Mouse (Mus musculus) neural tube, embryonic 13.5 days (tissue): ENCODE data around the gene Gga3. TPM values are rescaled to one million over a fixed set of nuclear protein-coding genes. Genes with fewer than 3 reads are reported as not detected.

Experiments used
- ATAC-seq: fragments of 200-750 bp; cut with Nextera tagmentation; 2 replicates; pipeline ENCODE4 v1.8.0; 2017; ENCODE audit warnings: low read depth, mild to moderate bottlenecking, moderate TSS enrichment, moderate library complexity
- H3K27ac ChIP-seq: fragments of 300-500 bp; sonication (generic); replicated peaks from 2 replicates; pipeline ENCODE4 v1.5.1; 2015; ENCODE audit warnings: moderate library complexity, mild to moderate bottlenecking, inconsistent platforms
- H3K27me3 ChIP-seq: fragments of 300-500 bp; sonication (generic); 2 replicates; pipeline ENCODE4 v1.6.1; 2015; ENCODE audit warnings: mild to moderate bottlenecking, inconsistent platforms
- H3K36me3 ChIP-seq: fragments of 300-500 bp; sonication (generic); 2 replicates; pipeline ENCODE4 v1.6.1; 2015; ENCODE audit warnings: mild to moderate bottlenecking, inconsistent platforms
- H3K4me1 ChIP-seq: fragments of 300-500 bp; sonication (generic); replicated peaks from 2 replicates; pipeline ENCODE4 v1.6.1; 2015; ENCODE audit warnings: inconsistent platforms
- H3K4me2 ChIP-seq: fragments of 300-500 bp; sonication (generic); 2 replicates; pipeline ENCODE4 v1.6.1; 2015; ENCODE audit warnings: inconsistent platforms, mild to moderate bottlenecking, moderate library complexity
- H3K4me3 ChIP-seq: fragments of 300-500 bp; sonication (generic); 2 replicates; pipeline ENCODE4 v1.5.1; 2015; ENCODE audit warnings: mild to moderate bottlenecking, inconsistent platforms
- H3K9ac ChIP-seq: fragments of 300-500 bp; sonication (generic); 2 replicates; pipeline ENCODE4 v1.6.1; 2015; ENCODE audit warnings: moderate library complexity, mild to moderate bottlenecking, inconsistent platforms
- H3K9me3 ChIP-seq: fragments of 300-500 bp; sonication (generic); 2 replicates; pipeline ENCODE4 v1.6.1; 2016; ENCODE audit warnings: inconsistent platforms
- WGBS: fragments of 180-500 bp; shearing (Covaris S2); methylation state at CpG from one replicate; pipeline ENCODE4 v1.1.7; 2015; 5-methylcytosine and 5-hydroxymethylcytosine counted together
- polyA plus RNA-seq: library from polyadenylated mRNA; unstranded; fragments of >200 nt; fragmentation: Nextera tagmentation; extraction: Ambion mirVana; gene quantifications from 2 replicates; pipeline ENCODE4 v1.2.1, GENCODE M21; 2015

The Gga3 gene
- polyA plus RNA-seq, 1 experiment from 2014 or later: 36.4 TPM

GRCm38 (mm10) chr11:115616371-115616770 is 12.5 kb upstream of the Gga3 start:
- Histone ChIP-seq H3K4me1 (peaks cover 21% of the 10 kb centered on the region), H3K9me3 (no peaks in the 10 kb centered on the region), H3K9ac (no peak overlapping the region), H3K4me2 (no peak overlapping the region), H3K4me3 (no peak overlapping the region), H3K27me3 (peaks cover 5% of the 10 kb centered on the region; the same call in 1 of the 2 replicates), H3K36me3 (peaks cover 63% of the 10 kb centered on the region), H3K27ac (no peak overlapping the region)
- WGBS: 96% methylated on average over 7 of the region's 7 CpGs
- ATAC-seq: no peak

GRCm38 (mm10) chr11:115615875-115616274 is 12.0 kb upstream of the Gga3 start:
- Histone ChIP-seq H3K4me3 (no peak overlapping the region), H3K27ac (no peak overlapping the region), H3K4me1 (peaks cover 21% of the 10 kb centered on the region), H3K27me3 (peaks cover 5% of the 10 kb centered on the region; the same call in 1 of the 2 replicates), H3K36me3 (peaks cover 58% of the 10 kb centered on the region), H3K4me2 (no peak overlapping the region), H3K9me3 (no peaks in the 10 kb centered on the region), H3K9ac (no peak overlapping the region)
- 92% methylated on average over 6 of the region's 6 CpGs for WGBS
- no peak for ATAC-seq

DNA sequence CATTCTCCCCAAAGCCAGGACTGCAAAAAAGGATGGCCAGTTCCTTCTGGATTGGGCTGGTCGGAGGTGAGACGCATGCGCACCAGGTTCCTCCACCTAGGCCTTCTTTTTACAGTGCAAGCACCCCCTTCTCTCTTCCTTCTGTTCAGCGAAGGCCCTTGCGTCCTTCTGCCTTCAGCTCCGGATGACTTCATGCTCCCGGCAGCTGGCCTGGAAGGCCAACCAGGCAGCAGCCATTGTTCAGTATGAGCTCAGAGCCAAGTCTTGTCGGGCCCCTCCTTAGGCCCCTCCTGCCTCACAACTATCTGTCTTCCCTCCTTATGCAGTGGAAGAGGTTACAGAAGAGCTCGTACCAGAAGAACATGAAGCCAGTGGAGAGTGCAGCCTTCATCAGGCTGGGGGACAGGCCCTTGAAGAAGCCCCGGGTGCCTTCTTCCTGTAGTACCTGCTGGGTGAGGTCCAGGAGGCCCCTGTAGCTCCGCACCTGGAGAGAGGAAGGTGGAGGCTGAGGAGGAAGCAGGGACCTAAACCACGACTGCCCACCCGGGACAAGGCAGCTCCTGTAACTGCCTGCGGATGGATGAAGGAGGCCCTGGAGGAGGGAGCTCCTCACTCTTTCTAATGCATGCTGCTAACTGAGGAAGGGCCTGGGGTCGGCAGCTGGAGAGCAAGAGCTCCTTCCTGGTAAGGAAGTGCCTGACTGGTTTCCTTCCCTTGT is 11.4 kb upstream of the Gga3 start:
- Histone ChIP-seq H3K9me3 (no peaks in the 10 kb centered on the region), H3K27ac (no peak overlapping the region), H3K4me1 (peaks cover 21% of the 10 kb centered on the region), H3K4me3 (no peak overlapping the region), H3K4me2 (no peak overlapping the region), H3K36me3 (peaks cover 51% of the 10 kb centered on the region), H3K27me3 (peaks cover 5% of the 10 kb centered on the region; the same call in 1 of the 2 replicates), H3K9ac (no peak overlapping the region)
- no peak for ATAC-seq
- WGBS: 86% methylated on average over 15 of the region's 15 CpGs

DNA sequence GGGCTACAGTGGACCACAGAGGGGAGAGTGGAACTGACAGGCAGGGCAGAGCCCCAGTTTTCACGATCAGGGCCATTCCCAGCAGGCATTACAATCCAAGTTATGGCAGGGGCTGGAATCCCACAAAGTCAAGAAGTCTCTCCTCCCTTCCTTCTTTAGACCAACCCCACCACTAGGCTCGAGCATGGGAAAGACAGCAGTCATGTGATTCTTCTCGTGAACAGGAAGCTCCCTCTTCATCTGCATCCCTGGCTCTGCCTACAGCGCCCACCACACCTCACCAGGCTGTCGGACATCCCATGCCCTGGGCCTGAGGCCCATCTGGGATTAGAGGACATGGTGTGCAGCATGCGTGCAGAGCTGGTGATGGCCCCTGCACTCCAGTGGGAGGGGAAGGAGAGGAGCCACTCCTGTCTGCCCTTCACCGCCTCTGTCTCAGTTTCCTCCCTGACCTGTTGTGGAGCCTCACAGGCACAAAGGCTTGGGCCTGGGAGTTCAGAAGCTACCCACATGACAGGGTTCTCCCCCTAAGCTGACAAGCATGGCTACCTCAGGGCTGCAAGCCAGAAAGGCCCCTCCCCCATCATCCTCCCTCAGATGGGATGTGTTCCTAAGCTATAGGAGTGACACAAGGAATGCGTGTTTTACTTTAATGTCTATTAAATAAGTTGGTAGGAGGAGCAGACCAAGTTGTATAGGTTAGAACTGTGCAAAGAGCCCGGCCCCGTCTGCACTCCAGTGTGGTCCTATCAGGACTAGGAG is 10.7 kb upstream of the Gga3 start:
- no peak for ATAC-seq
- WGBS: 92% methylated on average over 10 of the region's 10 CpGs
- no peak overlapping the region for H3K9ac ChIP-seq

GRCm38 (mm10) chr11:115613138-115613945 is 9.5 kb upstream of the Gga3 start:
- ATAC-seq: no peak
- H3K27me3 ChIP-seq: peaks cover 5% of the 10 kb centered on the region; the same call in 1 of the 2 replicates
- H3K4me3 ChIP-seq: peak overlapping the region; percentile 64
- peak overlapping the region; percentile 91 for H3K4me2 ChIP-seq
- peaks cover 21% of the 10 kb centered on the region for H3K4me1 ChIP-seq
- peaks cover 51% of the 10 kb centered on the region for H3K36me3 ChIP-seq
- peak overlapping the region; percentile 77; the same call in 1 of the 2 replicates for H3K27ac ChIP-seq
- peak overlapping the region; percentile 79 for H3K9ac ChIP-seq
- under 1% methylated on average over 16 of the region's 16 CpGs for WGBS
- no peaks in the 10 kb centered on the region for H3K9me3 ChIP-seq

More for the DNA sequence above, 10.7 kb upstream of the Gga3 start:
- Histone ChIP-seq H3K4me1 (peaks cover 21% of the 10 kb centered on the region), H3K4me3 (no peak overlapping the region), H3K36me3 (peaks cover 50% of the 10 kb centered on the region), H3K27me3 (peaks cover 5% of the 10 kb centered on the region; the same call in 1 of the 2 replicates), H3K27ac (no peak overlapping the region), H3K4me2 (no peak overlapping the region), H3K9me3 (no peaks in the 10 kb centered on the region)

GRCm38 (mm10) chr11:115612410-115613137 is 8.7 kb upstream of the Gga3 start, which contains the start of gene Mif4gd:
Gene Mif4gd (minus strand): TSS chr11:115612969.
- H3K4me1 ChIP-seq: peaks cover 21% of the 10 kb centered on the region
- peak within 1 kb of the TSS; percentile 64 for H3K4me3 ChIP-seq
- WGBS: under 1% methylated on average over 71 of the region's 80 CpGs
- ATAC-seq: peak; percentile 86
- peak within 1 kb of the TSS; percentile 91 for H3K4me2 ChIP-seq
- peaks cover 5% of the 10 kb centered on the region; the same call in 1 of the 2 replicates for H3K27me3 ChIP-seq
- H3K9me3 ChIP-seq: no peaks in the 10 kb centered on the region
- peak within 1 kb of the TSS; percentile 79 for H3K9ac ChIP-seq
- peak within 1 kb of the TSS; percentile 77 for H3K27ac ChIP-seq
- peaks cover 53% of the 10 kb centered on the region for H3K36me3 ChIP-seq

- H3K4me2 ChIP-seq: peak overlapping the region; percentile 91
- WGBS: 2% methylated on average over 13 of the region's 13 CpGs
- H3K4me3 ChIP-seq: peak overlapping the region; percentile 64
- H3K27ac ChIP-seq: peak overlapping the region; percentile 77
- peak overlapping the region; percentile 79 for H3K9ac ChIP-seq
- H3K9me3 ChIP-seq: no peaks in the 10 kb centered on the region
- peaks cover 5% of the 10 kb centered on the region; the same call in 1 of the 2 replicates for H3K27me3 ChIP-seq
- ATAC-seq: peak; percentile 29
- H3K4me1 ChIP-seq: peaks cover 21% of the 10 kb centered on the region
- H3K36me3 ChIP-seq: peaks cover 53% of the 10 kb centered on the region
Measured at GRCm38 (mm10) chr11:115612059-115612409, 8.2 kb upstream of the Gga3 start.

DNA sequence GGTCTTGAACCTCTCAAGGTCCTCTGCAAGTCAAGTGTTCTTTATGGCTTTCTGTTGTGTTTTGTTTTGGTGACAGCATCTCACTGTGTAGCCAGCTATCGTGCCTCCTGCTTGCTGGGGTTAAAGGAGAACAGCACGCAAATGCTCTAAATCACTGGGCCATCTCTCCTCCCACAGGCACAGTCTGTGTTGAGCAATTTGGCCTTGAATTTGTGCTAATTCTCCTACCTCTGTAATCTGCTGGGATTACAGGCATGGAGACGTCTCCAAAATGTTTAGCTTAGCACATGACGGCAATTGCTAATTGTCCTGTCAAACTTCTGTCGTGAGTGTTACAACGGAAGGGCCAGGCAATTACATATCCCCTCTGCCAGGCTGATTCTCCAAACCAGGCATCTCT is 7.3 kb upstream of the Gga3 start:
- Histone ChIP-seq H3K4me3 (no peak overlapping the region), H3K9ac (no peak overlapping the region), H3K4me2 (no peak overlapping the region), H3K27me3 (peaks cover 5% of the 10 kb centered on the region; the same call in 1 of the 2 replicates), H3K36me3 (peaks cover 57% of the 10 kb centered on the region), H3K9me3 (no peaks in the 10 kb centered on the region), H3K27ac (no peak overlapping the region), H3K4me1 (peaks cover 21% of the 10 kb centered on the region)
- ATAC-seq: no peak
- WGBS: 68% methylated on average over 6 of the region's 6 CpGs

DNA sequence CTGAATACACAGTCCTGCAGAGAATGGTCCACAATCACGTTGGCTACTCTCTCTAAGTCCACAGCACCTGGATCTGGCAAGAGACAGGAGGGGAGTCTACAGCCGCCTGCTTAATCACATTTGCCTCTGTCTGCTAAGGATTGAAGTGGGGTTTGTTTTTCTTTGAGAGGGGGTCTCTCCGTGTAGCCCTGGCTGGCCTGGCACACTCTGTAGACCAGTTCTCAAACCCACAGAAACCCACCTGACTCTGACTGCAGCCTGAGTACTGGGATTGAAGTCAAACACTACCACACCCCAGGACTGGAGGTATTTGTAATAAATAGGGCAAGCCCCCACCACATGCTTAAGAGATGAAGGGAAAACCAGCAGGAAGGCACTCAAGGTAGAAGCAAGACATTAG is 5.7 kb upstream of the Gga3 start:
- ATAC-seq: no peak
- no peak overlapping the region for H3K4me3 ChIP-seq
- no peaks in the 10 kb centered on the region for H3K9me3 ChIP-seq
- H3K4me2 ChIP-seq: no peak overlapping the region
- peaks cover 53% of the 10 kb centered on the region for H3K36me3 ChIP-seq
- H3K4me1 ChIP-seq: peaks cover 36% of the 10 kb centered on the region
- H3K27me3 ChIP-seq: peaks cover 5% of the 10 kb centered on the region; the same call in 1 of the 2 replicates
- 74% methylated on average over 3 of the region's 3 CpGs for WGBS
- H3K27ac ChIP-seq: no peak overlapping the region
- H3K9ac ChIP-seq: no peak overlapping the region

- WGBS: 82% methylated on average over 23 of the region's 23 CpGs
- H3K9me3 ChIP-seq: no peaks in the 10 kb centered on the region
- no peak overlapping the region for H3K4me3 ChIP-seq
- H3K27me3 ChIP-seq: no peaks in the 10 kb centered on the region
- H3K4me2 ChIP-seq: no peak overlapping the region
- no peak for ATAC-seq
- 0 out of 2 replicates have a peak overlapping the region, but pooled peaks have one; percentile 3 for H3K9ac ChIP-seq
- peaks cover 35% of the 10 kb centered on the region for H3K4me1 ChIP-seq
- no peak overlapping the region for H3K27ac ChIP-seq
- H3K36me3 ChIP-seq: peaks cover 50% of the 10 kb centered on the region
Measured at GRCm38 (mm10) chr11:115608421-115609399, 4.9 kb upstream of the Gga3 start.
